Mouse (Mus musculus): ENCODE data around the gene Snx30.

- TF ChIP-seq CTCF (IDR thresholded peaks at IDR 0.05; ENCODE audit: low read depth, low read length) = no peak
- no peak for TF ChIP-seq POLR2A (IDR thresholded peaks at IDR 0.05; ENCODE audit: extremely low read depth, insufficient read depth, low read length)
Observed at GRCm38 (mm10) chr4:59859693-59860425, 54.2 kb downstream of the Snx30 start.

All from liver, adult 2 months (tissue).